Mouse (Mus musculus) forebrain, embryonic 10.5 days (tissue): ENCODE results near the gene Gramd1b. TPM values are rescaled to one million over a fixed set of nuclear protein-coding genes. Genes with fewer than 3 reads are reported as not detected.

Source experiments
- DNase-seq: peaks from one replicate; pipeline ENCODE4 v3.0.0-alpha.2; 2017; ENCODE audit warnings: low spot score; ENCODE audit errors: extremely low spot score
- H3K27ac ChIP-seq: fragments of 300-500 bp; sonication (generic); 2 replicates; pipeline ENCODE4 v1.5.1; 2016; ENCODE audit warnings: mild to moderate bottlenecking
- H3K27me3 ChIP-seq: fragments of 300-500 bp; sonication (generic); 2 replicates; pipeline ENCODE4 v1.6.1; 2016; ENCODE audit warnings: mild to moderate bottlenecking; ENCODE audit not compliant: poor library complexity, severe bottlenecking
- H3K36me3 ChIP-seq: fragments of 300-500 bp; sonication (generic); replicated peaks from 2 replicates; pipeline ENCODE4 v1.6.1; 2016; ENCODE audit warnings: mild to moderate bottlenecking, moderate library complexity
- H3K4me1 ChIP-seq: fragments of 300-500 bp; sonication (generic); 2 replicates; pipeline ENCODE4 v1.6.1; 2016
- H3K4me3 ChIP-seq: fragments of 300-500 bp; sonication (generic); 2 replicates; pipeline ENCODE4 v1.5.1; 2016; ENCODE audit warnings: mild to moderate bottlenecking, moderate library complexity
- H3K9me3 ChIP-seq: fragments of 300-500 bp; sonication (generic); 2 replicates; pipeline ENCODE4 v1.6.1; 2016; ENCODE audit warnings: mild to moderate bottlenecking, moderate library complexity
- WGBS: fragments of 180-500 bp; shearing (Covaris S2); methylation state at CpG from one replicate; pipeline ENCODE4 v1.1.7; 2016; 5-methylcytosine and 5-hydroxymethylcytosine counted together
- polyA plus RNA-seq: library from polyadenylated mRNA; unstranded; fragments of >200 nt; fragmentation: Nextera tagmentation; extraction: Ambion mirVana; gene quantifications from 2 replicates; pipeline ENCODE4 v1.2.1, GENCODE M21; 2016

Gramd1b gene
- polyA plus RNA-seq, 1 experiment from 2014 or later: 3.3 TPM

DNA sequence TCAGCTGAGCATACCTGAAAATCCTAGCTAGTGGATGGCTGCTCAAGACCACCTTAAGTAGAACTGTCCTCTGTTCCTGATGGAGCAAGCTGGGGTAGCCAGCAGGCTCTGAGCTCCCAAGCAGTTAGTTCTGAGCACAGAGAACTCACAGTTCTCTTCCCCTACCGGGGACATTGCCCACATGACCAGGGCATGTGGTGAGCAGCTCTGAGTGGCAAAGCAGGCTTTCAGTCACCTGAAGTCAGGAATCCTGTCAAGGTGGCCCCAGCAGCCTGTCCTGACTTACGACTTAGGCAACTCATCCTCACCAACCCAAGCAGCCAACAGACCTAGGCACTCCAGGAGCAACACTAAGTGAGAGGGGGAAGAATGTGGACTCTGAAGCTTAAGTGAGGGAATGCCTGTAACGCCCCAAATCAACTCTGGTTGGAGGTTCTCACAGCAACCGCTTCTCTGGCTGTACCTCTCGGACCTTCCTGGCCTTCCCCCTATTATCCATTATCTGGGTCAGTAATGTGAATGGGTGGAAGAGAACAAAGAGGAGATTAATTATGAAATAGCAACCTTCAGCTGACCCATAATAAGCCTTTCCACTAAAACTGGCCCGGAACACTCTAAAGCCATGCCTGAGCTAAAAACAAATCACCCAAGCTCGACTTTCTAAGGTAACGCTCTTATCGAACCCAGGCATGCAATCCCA lies 154.3 kb downstream of the Gramd1b start:
- H3K4me1 ChIP-seq: peaks cover 41% of the 10 kb centered on the region
- H3K4me3 ChIP-seq: peak overlapping the region; percentile 42; the same call in 1 of the 2 replicates
- no peak for DNase-seq
- no peaks in the 10 kb centered on the region for H3K36me3 ChIP-seq
- H3K27ac ChIP-seq: peak overlapping the region; percentile 73; the same call in 1 of the 2 replicates
- 0 out of 2 replicates have a peak, but pooled peaks cover 3% of the 10 kb centered on the region for H3K27me3 ChIP-seq
- H3K9me3 ChIP-seq: no peaks in the 10 kb centered on the region
- 47% methylated on average over 9 of the region's 9 CpGs for WGBS

DNA sequence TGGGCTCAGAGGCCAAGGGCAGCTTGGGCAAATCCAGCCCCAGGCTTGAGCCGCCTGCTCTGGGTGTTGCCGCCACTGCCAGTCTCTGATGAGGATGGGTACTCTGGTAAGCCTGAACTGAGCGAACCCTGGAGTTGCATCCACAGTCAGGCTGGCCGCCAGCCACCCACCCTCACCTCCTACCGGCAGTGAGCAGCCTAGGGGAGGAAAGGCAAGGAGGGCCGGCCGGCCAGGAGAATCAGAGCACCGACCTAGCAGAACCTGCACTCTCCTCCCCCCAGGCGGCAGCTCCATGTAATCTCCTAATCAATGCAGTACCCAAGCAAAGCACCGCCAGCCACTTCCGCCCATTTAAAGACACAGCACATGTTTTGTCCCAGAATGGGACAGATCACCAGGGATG lies 155.0 kb downstream of the Gramd1b start:
- peak; percentile 58 for DNase-seq
- Histone ChIP-seq H3K27ac (peak overlapping the region; percentile 73), H3K9me3 (no peaks in the 10 kb centered on the region), H3K36me3 (no peaks in the 10 kb centered on the region), H3K27me3 (0 out of 2 replicates have a peak, but pooled peaks cover 3% of the 10 kb centered on the region), H3K4me3 (peak overlapping the region; percentile 42), H3K4me1 (peaks cover 36% of the 10 kb centered on the region)
- 3% methylated on average over 11 of the region's 11 CpGs for WGBS

DNA sequence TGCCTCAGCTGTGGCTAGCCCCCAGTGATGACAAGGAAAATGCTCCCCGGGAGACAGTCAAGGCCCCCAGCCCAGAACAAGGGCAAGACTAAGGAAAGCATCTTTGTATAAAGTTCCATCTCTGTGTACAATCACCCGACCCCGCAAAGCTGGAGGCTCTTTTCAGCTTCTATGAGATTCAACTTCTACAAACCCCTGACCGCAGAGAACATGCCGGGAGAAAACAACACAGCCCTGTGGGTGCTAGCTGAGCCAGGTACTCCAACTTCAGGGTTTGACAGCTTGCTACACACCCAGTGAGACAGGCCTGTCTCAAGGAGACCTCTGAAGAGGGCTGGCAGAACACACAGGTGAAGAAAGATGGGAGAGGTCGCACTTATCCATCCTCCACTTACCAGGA lies 155.7 kb downstream of the Gramd1b start:
- Histone ChIP-seq H3K4me3 (peak overlapping the region; percentile 42; the same call in 1 of the 2 replicates), H3K4me1 (peaks cover 36% of the 10 kb centered on the region), H3K36me3 (no peaks in the 10 kb centered on the region), H3K27me3 (0 out of 2 replicates have a peak, but pooled peaks cover 3% of the 10 kb centered on the region), H3K9me3 (no peaks in the 10 kb centered on the region), H3K27ac (no peak overlapping the region)
- WGBS: 57% methylated on average over 6 of the region's 6 CpGs
- DNase-seq: no peak

- DNase-seq: no peak
- 0 out of 2 replicates have a peak, but pooled peaks cover 3% of the 10 kb centered on the region for H3K27me3 ChIP-seq
- no peak overlapping the region for H3K4me3 ChIP-seq
- no peaks in the 10 kb centered on the region for H3K9me3 ChIP-seq
- WGBS: 19% methylated on average over 4 of the region's 5 CpGs
- no peak overlapping the region; the same call in 1 of the 2 replicates for H3K27ac ChIP-seq
- no peaks in the 10 kb centered on the region for H3K36me3 ChIP-seq
- peaks cover 36% of the 10 kb centered on the region for H3K4me1 ChIP-seq
Measured at GRCm38 (mm10) chr9:40374992-40375391, 156.2 kb downstream of the Gramd1b start.

- H3K36me3 ChIP-seq: no peaks in the 10 kb centered on the region
- H3K27ac ChIP-seq: no peak overlapping the region; the same call in 1 of the 2 replicates
- no peaks in the 10 kb centered on the region for H3K9me3 ChIP-seq
- no peak overlapping the region for H3K4me3 ChIP-seq
- 61% methylated on average over 6 of the region's 6 CpGs for WGBS
- 0 out of 2 replicates have a peak, but pooled peaks cover 3% of the 10 kb centered on the region for H3K27me3 ChIP-seq
- DNase-seq: no peak
- H3K4me1 ChIP-seq: peaks cover 36% of the 10 kb centered on the region
Measured at GRCm38 (mm10) chr9:40374533-40374971, 156.6 kb downstream of the Gramd1b start.

DNA sequence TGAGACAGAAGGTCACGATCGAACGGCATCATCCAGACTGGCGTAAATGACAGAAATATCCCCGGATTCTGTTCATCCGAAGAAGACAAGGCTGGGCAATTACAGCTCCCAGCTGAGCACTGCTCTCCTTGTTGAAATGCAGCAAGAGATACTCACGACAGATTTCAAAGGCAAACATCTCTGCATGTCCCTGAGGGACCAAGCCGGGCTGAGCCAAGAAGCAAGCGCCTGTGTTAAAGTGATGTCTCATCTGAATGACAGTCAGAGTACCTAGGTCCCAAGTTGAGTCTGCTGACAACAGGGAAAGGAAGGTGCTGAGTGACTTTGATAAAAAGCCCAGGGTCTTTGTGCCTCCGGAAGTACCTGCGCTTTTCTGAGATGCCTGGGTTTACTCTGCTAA lies 157.1 kb downstream of the Gramd1b start:
- H3K27me3 ChIP-seq: 0 out of 2 replicates have a peak, but pooled peaks cover 3% of the 10 kb centered on the region
- H3K36me3 ChIP-seq: no peaks in the 10 kb centered on the region
- WGBS: 83% methylated on average over 11 of the region's 11 CpGs
- H3K9me3 ChIP-seq: no peaks in the 10 kb centered on the region
- H3K4me3 ChIP-seq: no peak overlapping the region
- no peak for DNase-seq
- no peak overlapping the region for H3K27ac ChIP-seq
- H3K4me1 ChIP-seq: peaks cover 36% of the 10 kb centered on the region

DNA sequence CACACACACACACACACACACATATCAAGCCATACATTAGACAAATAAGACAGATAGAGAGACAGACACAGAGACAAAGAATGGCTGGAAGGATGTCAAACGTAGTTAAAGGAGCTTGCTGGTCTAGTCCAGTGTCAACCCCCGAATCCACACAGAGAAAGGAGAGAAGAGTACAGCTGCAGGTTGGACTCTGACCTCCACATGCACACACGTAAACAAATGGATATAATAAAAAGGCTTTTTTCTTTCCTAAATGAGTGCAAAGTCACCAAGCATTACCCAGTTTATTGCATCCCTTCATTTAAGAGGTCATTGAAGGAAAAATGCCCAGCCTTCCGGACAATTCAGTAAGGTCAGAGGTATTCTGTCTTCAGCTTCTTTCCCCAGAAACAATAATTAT lies 161.0 kb downstream of the Gramd1b start:
- Histone ChIP-seq H3K27me3 (0 out of 2 replicates have a peak, but pooled peaks cover 3% of the 10 kb centered on the region), H3K9me3 (no peaks in the 10 kb centered on the region), H3K27ac (no peak overlapping the region), H3K4me1 (peaks cover 12% of the 10 kb centered on the region), H3K36me3 (no peaks in the 10 kb centered on the region), H3K4me3 (no peak overlapping the region)
- 84% methylated on average over 4 of the region's 4 CpGs for WGBS
- DNase-seq: no peak

DNA sequence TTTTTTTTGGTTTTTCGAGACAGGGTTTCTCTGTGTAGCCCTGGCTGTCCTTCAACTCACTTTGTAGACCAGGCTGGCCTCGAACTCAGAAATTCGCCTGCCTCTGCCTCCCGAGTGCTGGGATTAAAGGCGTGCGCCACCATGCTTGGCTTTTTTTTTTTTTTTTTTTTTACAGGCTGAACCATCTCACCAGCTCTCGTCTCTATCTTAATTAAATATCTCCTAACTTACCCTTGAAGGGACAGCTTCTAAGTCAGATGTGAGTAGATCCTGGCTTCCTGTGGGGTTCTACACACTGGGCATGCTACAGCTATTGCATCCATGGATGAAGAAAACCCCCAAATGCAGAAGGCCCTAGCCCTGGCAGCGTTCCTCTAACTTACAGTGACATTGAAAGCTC lies 164.4 kb downstream of the Gramd1b start:
- H3K36me3 ChIP-seq: no peaks in the 10 kb centered on the region
- H3K27ac ChIP-seq: no peak overlapping the region
- no peaks in the 10 kb centered on the region for H3K9me3 ChIP-seq
- WGBS: 94% methylated on average over 7 of the region's 8 CpGs
- H3K27me3 ChIP-seq: no peaks in the 10 kb centered on the region
- no peak for DNase-seq
- no peaks in the 10 kb centered on the region for H3K4me1 ChIP-seq
- H3K4me3 ChIP-seq: no peak overlapping the region

- Histone ChIP-seq H3K4me3 (no peak overlapping the region), H3K36me3 (no peaks in the 10 kb centered on the region), H3K9me3 (no peaks in the 10 kb centered on the region), H3K4me1 (no peaks in the 10 kb centered on the region), H3K27me3 (no peaks in the 10 kb centered on the region), H3K27ac (no peak overlapping the region)
- WGBS: 91% methylated on average over 7 of the region's 7 CpGs
- DNase-seq: no peak
Measured at GRCm38 (mm10) chr9:40364312-40364711, 166.9 kb downstream of the Gramd1b start.

DNA sequence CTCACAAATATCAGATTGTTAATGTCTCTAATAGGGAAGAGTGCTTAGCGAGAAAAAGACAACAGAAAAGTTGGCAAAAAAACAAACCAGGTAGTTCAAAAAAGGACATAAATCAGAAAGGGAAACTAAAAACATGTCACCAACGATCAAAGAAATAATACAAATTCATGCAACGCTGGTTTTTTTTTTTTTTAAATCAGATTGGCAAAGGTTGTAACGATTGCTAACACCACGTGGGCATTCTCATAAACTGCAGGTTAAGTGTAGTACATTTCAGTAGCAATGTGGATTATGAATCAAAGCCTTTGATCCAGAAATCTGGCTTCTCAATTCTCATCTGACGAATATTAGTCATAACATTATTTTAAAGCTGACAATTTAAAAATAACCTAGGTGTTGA lies 169.2 kb downstream of the Gramd1b start:
- Histone ChIP-seq H3K4me1 (peaks cover 11% of the 10 kb centered on the region), H3K9me3 (no peaks in the 10 kb centered on the region), H3K4me3 (no peak overlapping the region), H3K36me3 (no peaks in the 10 kb centered on the region), H3K27me3 (no peaks in the 10 kb centered on the region), H3K27ac (no peak overlapping the region)
- DNase-seq: no peak
- 91% methylated on average over 6 of the region's 6 CpGs for WGBS

DNA sequence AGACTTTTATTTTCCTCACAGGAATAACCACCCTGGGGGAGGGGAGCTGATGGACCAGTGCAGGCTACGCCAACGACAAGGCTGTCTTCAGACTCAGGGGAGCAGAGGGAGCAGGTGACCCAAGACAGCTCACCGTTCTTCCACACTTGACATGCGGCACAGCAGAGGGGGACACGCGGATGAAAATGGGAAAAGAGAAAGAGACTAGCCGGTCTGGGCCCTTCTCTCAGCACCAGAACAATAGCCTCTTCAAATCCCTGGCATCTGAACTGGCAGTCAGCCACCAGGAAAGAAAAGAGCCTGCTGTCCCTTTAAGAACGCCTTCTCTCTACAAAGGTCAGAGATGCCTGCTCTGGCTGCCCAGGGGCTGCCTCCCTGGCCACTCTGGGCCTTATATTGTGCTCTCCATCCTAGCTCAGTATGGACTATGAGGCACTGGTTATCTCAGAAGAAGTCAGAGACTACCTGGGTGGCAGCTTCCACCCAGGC lies 172.7 kb downstream of the Gramd1b start:
- no peak overlapping the region for H3K4me3 ChIP-seq
- no peak for DNase-seq
- 45% methylated on average over 8 of the region's 8 CpGs for WGBS
- peaks cover 11% of the 10 kb centered on the region for H3K4me1 ChIP-seq
- peak overlapping the region; percentile 53 for H3K27ac ChIP-seq
- no peaks in the 10 kb centered on the region for H3K36me3 ChIP-seq
- H3K9me3 ChIP-seq: no peaks in the 10 kb centered on the region
- H3K27me3 ChIP-seq: no peaks in the 10 kb centered on the region

GRCm38 (mm10) chr9:40356768-40357446 lies 174.3 kb downstream of the Gramd1b start:
- Histone ChIP-seq H3K9me3 (no peaks in the 10 kb centered on the region), H3K36me3 (no peaks in the 10 kb centered on the region), H3K27me3 (no peaks in the 10 kb centered on the region), H3K27ac (no peak overlapping the region), H3K4me1 (peaks cover 11% of the 10 kb centered on the region), H3K4me3 (no peak overlapping the region)
- no peak for DNase-seq
- 93% methylated on average over 4 of the region's 4 CpGs for WGBS

DNA sequence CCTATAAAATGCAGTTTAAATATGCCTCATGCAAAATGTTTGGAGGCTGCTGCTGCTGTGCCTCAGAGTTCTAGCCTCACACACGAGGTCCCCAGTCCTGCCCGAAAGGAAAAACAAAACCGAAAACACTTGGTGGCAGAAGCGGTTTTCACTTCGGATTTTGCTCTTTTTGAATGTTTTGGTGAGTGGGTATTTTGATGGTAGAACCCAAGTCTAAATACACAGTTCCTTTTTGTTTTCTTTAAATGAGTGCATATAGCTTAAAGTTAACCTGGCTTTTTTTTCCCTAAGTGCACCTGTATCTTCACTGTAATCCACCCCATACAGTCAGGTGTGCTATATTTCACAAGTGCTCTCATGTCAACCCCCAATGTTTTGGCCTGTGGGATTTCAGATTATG lies 174.8 kb downstream of the Gramd1b start:
- Histone ChIP-seq H3K9me3 (no peaks in the 10 kb centered on the region), H3K36me3 (no peaks in the 10 kb centered on the region), H3K27me3 (no peaks in the 10 kb centered on the region), H3K4me3 (no peak overlapping the region), H3K27ac (no peak overlapping the region), H3K4me1 (peaks cover 11% of the 10 kb centered on the region)
- no peak for DNase-seq
- 92% methylated on average over 5 of the region's 5 CpGs for WGBS
